Mouse (Mus musculus) cortical plate, adult 2 months (tissue): ENCODE data around the gene Tspan33.

Experiments
- CTCF ChIP-seq: fragments of 200-500 bp; IDR thresholded peaks from 2 replicates; pipeline ENCODE4 v1.5.1; 2011; ENCODE audit warnings: mild to moderate bottlenecking, control low read depth, low read length; ENCODE audit not compliant: insufficient read depth; ENCODE audit errors: extremely low read depth
- POLR2A ChIP-seq: fragments of 200-500 bp; IDR thresholded peaks from 2 replicates; pipeline ENCODE4 v1.6.1; 2011; ENCODE audit warnings: mild to moderate bottlenecking, low read length, control low read depth; ENCODE audit not compliant: insufficient read depth; ENCODE audit errors: extremely low read depth

DNA sequence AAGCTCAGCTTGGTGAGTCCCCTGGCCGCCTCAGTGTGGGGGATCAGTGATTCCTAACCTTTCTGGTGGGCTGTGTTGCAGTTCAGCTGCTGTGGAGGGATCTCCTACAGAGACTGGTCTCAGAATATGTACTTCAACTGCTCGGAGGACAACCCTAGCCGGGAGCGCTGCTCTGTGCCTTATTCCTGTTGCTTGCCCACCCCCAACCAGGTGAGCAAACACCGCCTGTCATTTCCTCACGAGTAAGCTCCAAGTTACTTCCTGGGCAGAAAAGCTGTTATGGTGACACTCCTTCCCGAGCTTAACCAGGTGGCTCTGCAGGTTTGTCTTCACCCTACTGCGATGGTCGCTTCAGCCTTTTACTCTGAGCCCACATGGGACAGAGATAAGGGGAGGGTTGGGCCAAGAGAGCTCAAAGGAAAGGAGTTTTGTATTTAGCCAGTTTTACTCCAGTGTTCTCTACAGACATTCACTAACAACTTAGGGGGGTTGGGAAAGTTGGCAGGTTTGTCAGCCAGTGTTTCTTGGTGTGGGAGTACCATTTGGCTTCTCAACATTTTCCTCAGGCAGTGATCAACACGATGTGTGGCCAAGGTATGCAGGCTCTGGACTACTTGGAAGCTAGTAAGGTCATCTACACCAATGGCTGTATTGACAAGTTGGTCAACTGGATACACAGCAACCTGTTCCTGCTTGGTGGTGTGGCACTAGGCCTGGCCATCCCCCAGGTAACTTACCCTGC is 22.8 kb downstream of the Tspan33 start:
- no peak for TF ChIP-seq CTCF
- TF ChIP-seq POLR2A: no peak
